Mouse (Mus musculus): ENCODE measurements at regions not wholly inside any gene's neighbourhood (a gene's known extent, or its start where the extent isn't known, plus 50 kb on each side); places are given as distances from the start of the nearest gene placed in this dataset.

DNA sequence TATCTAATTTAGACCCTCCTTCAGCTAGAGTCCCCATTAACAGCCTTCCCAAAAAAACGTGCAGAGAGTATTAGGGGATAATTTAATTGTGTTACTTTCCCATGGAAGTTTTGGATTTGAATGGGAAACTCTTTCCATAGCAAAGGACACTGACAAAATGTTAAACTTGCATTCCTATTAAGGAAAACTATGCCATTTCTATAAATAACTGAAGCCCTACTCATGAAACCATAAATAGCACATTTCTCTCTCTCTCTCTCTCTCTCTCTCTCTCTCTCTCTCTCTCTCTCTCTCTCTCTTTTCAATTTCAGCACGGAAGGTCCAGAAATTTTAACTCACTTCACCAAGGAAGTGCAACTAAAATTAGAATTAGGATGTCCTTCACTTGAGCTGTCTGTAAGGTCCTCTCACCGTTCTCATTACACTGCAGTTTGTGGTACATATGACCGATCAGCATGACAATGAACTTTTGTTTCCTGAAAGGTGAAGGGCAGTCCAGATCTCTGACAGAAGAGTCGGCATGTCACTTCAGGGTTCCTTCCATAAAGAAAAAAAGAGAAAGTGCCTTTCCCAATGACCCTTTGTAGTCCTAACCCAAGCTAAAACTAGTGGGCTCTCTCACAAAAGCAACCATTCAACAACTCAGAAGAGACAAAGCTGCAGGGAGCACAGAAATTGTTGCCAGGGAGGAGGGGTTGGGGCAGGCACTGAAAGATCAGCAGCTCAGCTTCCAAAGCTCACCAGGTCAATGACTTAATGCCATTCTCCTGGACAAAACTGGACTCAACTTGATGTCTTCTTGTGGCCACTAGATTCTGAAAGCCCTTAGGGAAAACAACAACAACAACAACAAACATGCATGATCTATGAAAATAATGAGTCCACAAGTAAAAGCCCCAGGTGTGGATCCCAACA is 696.9 kb downstream of the Diaph3 start:
- DNase-seq (ENCODE audit: low spot score) = no peak

DNA sequence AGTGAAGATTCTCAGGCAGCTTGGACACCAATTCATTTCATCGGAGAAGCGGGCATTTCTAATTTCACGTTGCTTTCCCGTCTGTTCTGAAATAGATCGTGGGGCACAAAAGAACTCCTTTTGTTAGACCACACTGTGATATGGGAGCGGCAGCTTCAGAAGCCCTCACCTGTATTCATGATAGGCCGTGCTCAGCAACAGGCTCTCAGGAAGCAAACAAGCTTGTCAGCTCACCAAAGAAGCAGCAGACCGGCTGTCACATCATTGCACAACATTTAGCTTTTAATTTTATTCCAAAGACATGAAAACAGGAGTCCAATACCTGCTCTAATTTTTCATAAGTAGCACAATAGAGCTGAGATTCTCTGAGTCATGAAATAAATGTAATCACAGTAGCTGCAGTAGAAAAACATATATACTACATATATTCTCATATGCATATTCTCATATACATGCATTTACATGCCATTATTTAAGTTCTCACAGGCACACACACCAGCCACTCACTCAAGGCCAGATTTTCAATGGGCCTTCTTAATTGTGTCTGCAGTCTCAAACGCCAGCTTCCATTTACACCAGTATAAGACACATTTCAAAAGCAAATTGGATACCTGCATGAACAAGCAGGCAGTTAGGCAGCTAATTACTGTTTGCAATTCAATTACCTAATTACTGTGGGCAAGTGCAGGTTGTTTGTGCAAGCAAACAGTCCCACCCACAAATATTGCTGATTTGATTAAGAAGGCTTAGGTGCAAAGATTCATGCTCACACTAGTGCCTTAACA is 698.9 kb downstream of the Diaph3 start:
- DNase-seq (ENCODE audit: low spot score) = no peak

- DNase-seq (ENCODE audit: low spot score) = no peak
These were observed 703.7 kb downstream of the Diaph3 start for GRCm38 (mm10) chr14:86437383-86437782.

- DNase-seq (ENCODE audit: low spot score) = no peak
These were observed 705.7 kb downstream of the Diaph3 start for GRCm38 (mm10) chr14:86435345-86435744.

DNA sequence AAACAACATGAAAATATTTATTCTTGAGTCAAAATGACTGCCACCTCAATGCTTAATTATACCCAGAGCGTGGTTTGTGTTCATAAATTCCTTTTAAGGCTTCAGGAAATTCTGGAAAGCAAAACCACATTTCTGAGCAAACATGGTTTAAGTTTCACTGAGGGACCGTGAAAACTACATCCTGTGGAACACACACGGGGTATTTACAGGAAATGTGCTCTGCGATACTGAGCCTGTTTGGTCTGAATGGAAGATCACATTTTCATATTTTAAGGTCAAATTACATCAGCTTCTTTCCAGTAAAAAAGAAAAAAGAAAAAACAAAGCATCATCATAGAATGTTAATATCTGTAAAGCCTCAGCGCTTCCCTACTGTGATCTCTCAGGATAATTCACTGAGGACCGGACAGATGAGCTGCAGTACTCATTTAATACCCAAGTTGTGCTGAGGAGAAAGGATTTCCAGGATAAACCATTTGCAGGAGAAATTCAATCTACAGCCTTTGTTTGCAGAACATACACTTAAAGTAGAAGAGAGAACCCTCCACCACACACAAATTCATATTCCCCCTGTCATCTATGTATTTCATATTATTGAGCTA is 709.7 kb downstream of the Diaph3 start:
- DNase-seq (ENCODE audit: low spot score) = no peak

GRCm38 (mm10) chr14:86421881-86422280 is 719.2 kb downstream of the Diaph3 start:
- no peak for DNase-seq (ENCODE audit: low spot score)

GRCm38 (mm10) chr14:86419959-86420598 is 721.0 kb downstream of the Diaph3 start:
- DNase-seq (ENCODE audit: low spot score) = no peak

DNA sequence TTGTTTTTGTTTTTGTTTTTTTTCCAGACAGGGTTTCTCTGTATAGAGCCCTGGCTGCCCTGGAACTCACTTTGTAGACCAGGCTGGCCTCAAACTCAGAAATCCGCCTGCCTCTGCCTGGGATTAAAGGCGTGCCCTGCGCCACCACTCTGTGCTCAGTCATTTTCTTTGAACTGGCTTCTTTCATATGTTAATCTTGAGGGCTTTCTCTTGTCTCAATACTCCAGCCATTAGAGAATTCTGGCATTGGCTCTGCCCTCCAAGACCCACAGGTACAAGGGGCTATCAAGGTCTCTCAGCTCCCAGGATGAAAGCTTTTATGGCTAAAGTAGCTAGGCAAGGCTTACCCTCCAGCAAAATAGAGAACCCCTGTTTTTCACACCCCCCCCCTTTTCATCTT is 744.2 kb downstream of the Diaph3 start:
- no peak for DNase-seq (ENCODE audit: low spot score)

DNA sequence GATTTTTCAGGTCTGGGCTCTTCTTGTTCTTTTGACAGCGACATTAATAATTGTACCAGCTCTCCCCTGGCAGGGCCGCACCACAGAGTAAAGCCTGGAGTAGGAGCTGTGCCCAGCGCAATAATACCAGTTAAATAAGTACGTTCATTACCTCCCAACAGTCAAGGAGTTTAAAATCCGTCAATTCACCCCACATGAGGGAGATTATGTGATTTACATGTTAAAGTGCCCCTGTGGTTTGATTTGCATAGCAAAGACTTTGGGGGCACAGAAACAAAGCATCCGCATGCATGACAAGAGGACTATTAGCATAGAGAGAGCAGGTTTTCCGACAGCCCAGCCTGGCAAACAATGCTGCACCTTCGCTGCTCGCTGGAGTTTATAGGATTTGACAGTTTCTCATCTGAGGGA is 745.1 kb downstream of the Diaph3 start:
- DNase-seq (ENCODE audit: low spot score) = no peak

GRCm38 (mm10) chr14:86395531-86395930 is 745.5 kb downstream of the Diaph3 start:
- no peak for DNase-seq (ENCODE audit: low spot score)

DNA sequence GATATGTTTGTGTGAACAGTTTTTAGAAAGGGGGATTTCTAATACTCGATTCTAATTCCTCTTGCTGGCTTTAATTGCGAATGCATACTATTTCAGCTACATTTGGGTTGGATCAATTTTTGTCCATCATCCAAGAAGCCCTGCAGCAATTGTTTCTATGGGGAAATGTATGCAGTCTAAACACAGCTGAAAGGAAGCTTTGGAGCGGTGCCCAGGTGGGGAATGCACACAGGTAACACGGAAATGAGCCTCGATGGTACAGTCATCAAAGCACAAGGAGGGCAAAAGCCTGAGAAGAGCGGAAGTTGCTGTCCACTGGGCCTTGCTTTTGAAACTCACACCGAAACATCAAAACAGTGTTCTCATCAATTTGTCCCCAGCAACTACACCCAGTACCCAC is 746.0 kb downstream of the Diaph3 start:
- DNase-seq (ENCODE audit: low spot score) = no peak

DNA sequence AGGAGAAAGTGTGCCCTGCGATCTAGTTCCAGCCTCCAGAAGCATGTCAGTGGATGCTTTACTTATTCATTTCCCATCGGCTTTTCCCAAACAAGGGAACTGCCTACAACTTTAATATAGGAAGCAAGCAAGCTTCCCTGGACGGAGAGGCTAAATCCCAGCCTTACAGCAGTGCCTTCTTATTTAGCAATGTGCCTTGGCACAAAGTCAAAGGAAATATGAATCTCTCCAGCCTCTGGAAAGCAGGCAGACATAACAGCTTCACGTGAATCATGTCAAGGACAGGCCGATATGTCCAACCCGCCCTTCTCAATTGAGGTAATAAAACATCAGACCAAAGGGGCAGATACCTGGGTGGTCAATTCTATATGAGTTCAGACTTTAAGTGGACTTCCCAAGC is 755.9 kb downstream of the Diaph3 start:
- DNase-seq (ENCODE audit: low spot score) = no peak

DNA sequence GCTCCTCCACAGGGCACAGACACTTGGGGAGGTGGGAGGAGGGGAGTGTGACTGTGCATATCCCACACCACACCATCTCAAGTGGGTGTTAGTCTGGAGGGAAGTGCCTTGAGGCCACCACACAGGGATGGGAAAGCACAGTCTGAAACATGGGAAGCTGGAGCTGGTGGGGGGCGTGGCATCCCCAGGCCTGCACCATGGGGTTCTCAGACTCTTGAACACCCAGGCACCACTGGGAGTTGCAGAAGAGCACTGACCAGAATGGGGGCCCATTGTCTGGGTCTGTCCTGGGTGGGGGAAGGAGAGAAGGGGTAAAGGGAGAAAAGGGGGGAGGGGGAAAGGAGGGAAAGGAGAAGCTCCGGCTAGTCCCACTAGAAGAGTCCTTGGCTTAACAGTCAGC is 776.0 kb downstream of the Diaph3 start:
- DNase-seq (ENCODE audit: low spot score) = no peak

DNA sequence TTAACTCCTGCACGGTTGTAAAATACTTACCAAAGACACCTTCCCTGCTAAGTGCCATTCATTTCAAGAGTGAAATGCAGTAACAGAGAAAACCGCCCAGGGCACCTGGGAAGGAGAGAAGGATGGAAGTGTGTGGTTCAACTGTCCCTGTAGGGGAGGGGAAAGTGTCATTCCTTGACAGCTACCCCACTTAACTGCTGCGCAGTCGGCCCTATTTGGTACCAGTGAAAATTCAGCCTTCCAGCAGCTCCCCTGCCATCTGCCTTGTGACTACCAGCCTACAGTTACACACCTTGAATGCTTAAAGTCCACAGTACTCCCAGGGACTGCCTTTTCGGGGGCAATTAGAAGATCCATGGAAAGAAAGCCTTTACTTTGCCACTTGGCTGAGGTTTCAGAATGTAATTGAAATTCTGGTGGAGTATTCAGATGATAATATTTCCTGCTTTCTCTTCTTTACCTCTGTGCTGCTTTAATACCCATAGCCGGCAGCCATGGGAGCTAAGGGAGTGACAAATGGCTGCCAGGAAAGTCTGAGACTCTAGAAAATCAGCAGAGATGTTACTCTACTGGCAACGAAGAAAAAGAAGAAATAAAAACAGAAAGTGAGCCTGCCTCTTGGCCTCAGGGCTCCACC is 780.5 kb downstream of the Diaph3 start:
- DNase-seq (ENCODE audit: low spot score) = no peak

- no peak for DNase-seq (ENCODE audit: low spot score)
These were observed 782.5 kb downstream of the Diaph3 start for GRCm38 (mm10) chr14:86358584-86358983.

DNA sequence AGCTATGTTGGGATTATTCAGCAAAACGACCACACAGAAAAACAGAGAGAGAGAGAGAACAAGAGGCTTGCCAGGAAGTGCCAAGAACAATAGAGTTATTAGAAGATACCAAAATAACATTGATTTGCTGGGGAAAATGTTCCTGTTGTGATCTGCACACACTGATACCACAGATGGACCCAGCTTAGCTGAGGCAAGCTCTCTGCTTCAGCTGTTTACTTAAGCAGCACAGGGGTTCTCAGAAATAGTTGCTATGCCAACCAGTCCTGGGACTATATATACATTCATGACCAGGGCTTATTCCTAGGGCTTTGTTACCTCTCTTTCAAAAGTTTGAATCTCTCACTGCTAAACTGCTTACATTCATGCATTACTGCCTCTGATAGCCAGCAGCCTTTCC is 790.5 kb downstream of the Diaph3 start:
- no peak for DNase-seq (ENCODE audit: low spot score)

DNA sequence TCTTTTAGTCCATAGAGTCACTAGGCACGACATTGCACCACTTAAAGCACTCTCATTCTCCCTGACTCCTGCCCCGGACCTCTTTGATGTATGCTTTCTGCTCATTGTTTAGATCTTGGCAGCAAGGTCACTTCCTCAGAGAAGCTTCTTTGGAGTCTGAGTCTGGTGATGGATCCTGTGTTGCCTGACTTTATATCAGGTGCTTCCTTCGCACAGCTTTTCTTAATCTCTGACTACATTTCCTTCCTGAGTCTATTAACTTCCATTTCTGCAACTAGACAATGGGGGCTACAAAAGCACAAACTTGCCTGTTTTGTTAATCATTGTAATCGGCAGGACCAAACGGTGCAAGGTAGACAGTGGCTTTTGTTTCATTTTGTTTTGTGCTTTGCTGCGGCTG is 802.0 kb downstream of the Diaph3 start:
- no peak for DNase-seq (ENCODE audit: low spot score)

- no peak for DNase-seq (ENCODE audit: low spot score)
These were observed 804.0 kb downstream of the Diaph3 start for GRCm38 (mm10) chr14:86337052-86337451.

- DNase-seq (ENCODE audit: low spot score) = no peak
These were observed 805.8 kb downstream of the Diaph3 start for GRCm38 (mm10) chr14:86335284-86335683.

- DNase-seq (ENCODE audit: low spot score) = no peak
These were observed 811.9 kb downstream of the Diaph3 start for GRCm38 (mm10) chr14:86329176-86329575.

GRCm38 (mm10) chr14:86327646-86328045 is 813.4 kb downstream of the Diaph3 start:
- DNase-seq (ENCODE audit: low spot score) = no peak

DNA sequence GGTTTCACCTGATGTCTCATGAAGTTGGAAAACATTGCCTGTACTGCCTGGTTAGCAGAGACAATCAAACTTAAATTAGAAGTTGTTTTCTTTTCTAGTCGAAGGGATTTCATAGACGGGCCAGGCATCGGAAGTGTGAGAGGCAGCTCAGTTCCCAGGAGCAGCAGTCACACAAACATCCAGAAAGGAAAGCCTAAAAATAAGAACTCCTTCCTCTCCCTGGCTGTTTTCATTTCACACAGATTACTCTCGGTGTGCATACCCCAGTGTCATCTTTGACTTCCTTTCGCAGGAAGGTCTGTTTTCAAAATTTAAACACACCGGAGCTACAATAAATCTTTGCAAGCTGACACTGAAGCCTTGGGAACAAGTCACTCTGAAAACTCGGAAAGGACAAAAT is 818.7 kb downstream of the Diaph3 start:
- DNase-seq (ENCODE audit: low spot score) = no peak

All from ovary, postnatal 10 days (tissue).